Mouse (Mus musculus): ENCODE measurements around the gene Zbtb20.

- TF ChIP-seq CTCF (IDR thresholded peaks at IDR 0.05; ENCODE audit: insufficient read depth, low read depth, low read length) (no peak), POLR2A (IDR thresholded peaks at IDR 0.05; ENCODE audit: insufficient read depth, low read depth, low read length) (no peak)
Observed at GRCm38 (mm10) chr16:43253077-43253476, 377.4 kb downstream of the Zbtb20 start.

Measured in olfactory bulb, adult 2 months (tissue).